Mouse (Mus musculus) cortical plate, adult 2 months (tissue): ENCODE data around the gene Omt2a.

Experiments
- CTCF ChIP-seq: fragments of 200-500 bp; IDR thresholded peaks from 2 replicates; pipeline ENCODE4 v1.5.1; 2011; ENCODE audit warnings: mild to moderate bottlenecking, control low read depth, low read length; ENCODE audit not compliant: insufficient read depth; ENCODE audit errors: extremely low read depth
- POLR2A ChIP-seq: fragments of 200-500 bp; IDR thresholded peaks from 2 replicates; pipeline ENCODE4 v1.6.1; 2011; ENCODE audit warnings: mild to moderate bottlenecking, low read length, control low read depth; ENCODE audit not compliant: insufficient read depth; ENCODE audit errors: extremely low read depth

DNA sequence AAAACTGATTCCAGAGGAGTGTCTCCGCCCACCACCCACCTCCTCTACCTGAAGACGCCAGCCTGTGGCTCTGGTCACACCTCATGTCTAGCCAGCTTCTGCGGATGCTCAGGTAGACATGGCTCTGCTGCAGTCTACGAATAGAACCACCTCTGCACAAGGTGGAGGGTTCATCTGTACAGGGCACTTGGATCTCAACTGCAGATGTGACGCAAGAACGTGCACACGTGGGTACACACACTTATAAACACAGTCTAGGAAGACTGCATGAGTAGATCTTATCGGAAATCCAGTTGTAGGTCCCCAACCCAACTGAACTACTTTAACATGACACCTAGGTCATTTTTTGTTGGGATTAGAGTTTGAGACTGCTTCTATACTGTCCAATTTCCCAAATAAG lies 41.0 kb upstream of the Omt2a start, which contains the start of gene Gsta2:
- TF ChIP-seq POLR2A (no peak), CTCF (no peak)
